Comparison of ENCODE assay signal across 21 mouse cellular contexts in the genomic region with DNA sequence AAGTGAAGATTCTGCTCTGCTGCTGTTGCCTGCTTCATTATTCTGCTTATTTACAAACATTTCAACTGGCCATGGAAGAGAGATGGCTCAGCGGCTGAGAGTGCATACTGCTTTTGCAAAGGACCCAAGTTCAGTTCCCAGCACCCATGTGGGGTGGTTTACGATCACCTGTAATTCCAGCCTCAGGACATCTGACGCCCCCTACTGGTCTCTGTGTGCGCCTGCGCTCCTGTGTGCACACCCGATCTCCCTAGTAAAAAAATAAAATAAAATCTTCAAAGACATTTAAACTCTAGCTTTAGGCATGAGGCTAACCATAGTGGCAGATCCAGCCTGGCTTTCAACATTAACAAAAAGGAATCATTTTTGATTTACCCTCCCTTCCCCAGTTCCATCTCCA. TPM values are rescaled to one million over a fixed set of nuclear protein-coding genes. Genes with fewer than 3 reads are reported as not detected.
A peak's percentile ranks its signal among the peaks of the same experiment; 100 is the strongest.
DNase-seq lines count a peak whose midpoint lies in the region; ATAC-seq and TF ChIP-seq lines count a peak whose summit lies in the region.
"Had no signal": no experiment of that assay in that cellular context is flagged by ENCODE, and none has a peak within 500 bp of the region (broad histone marks: within the 10 kb centered on the region; RNA-seq: fewer than 3 reads in every experiment).

No protein-coding gene starts in this region.

- H3K36me3 ChIP-seq in heart, adult 2 months (ENCODE audit: control insufficient read depth, insufficient read depth, low read length): no peaks in the 10 kb centered on the region
- H3K36me3 ChIP-seq in liver, postnatal 0 days (replicated peaks; ENCODE audit: insufficient read depth, low read length): no peaks in the 10 kb centered on the region
- H3K36me3 ChIP-seq in liver, embryonic 11.5 days (ENCODE audit: control insufficient read depth, insufficient read depth, low read length): no peaks in the 10 kb centered on the region
- H3K36me3 ChIP-seq in E14TG2a.4 (ENCODE audit: insufficient read depth, low read length): peaks cover 98% of the 10 kb centered on the region
- H3K36me3 ChIP-seq: heart, embryonic 15.5 days; hindbrain, embryonic 15.5 days; stomach, embryonic 15.5 days had no signal

- no peak for TF ChIP-seq EP300 in heart, adult 2 months (IDR thresholded peaks at IDR 0.05; ENCODE audit: insufficient read depth, low read depth, low read length)
- TF ChIP-seq EP300 in liver, postnatal 0 days (IDR thresholded peaks at IDR 0.05; ENCODE audit: low read depth): no peak

- no peak for TF ChIP-seq POLR2A in heart, adult 2 months (IDR thresholded peaks at IDR 0.05; ENCODE audit: insufficient read depth, low read depth, low read length)

- no peak for DNase-seq in heart, adult 2 months
- no peak for DNase-seq in heart, postnatal 36 days
- DNase-seq in liver, postnatal 0 days: no peak
- DNase-seq in liver, embryonic 11.5 days (ENCODE audit: low spot score): no peak
- DNase-seq in ZHBTc4 (ENCODE audit: low read depth, low spot score): peak; percentile 69
- DNase-seq in adrenal gland, adult 18-20 months (ENCODE audit: low spot score in 2 of 2): no peak
- DNase-seq: adrenal gland, postnatal 10 days; cerebellum, adult 18-20 months; heart, adult 18-20 months; kidney, adult 2 months; kidney, postnatal 25 days; layer of hippocampus, adult 9-11 months; thymus, postnatal 14 days had no signal

- H3K4me2 ChIP-seq in liver, postnatal 0 days (ENCODE audit: low read depth, low read length): no peak overlapping the region
- no peak overlapping the region for H3K4me2 ChIP-seq in liver, embryonic 11.5 days
- H3K4me2 ChIP-seq: heart, embryonic 15.5 days; hindbrain, embryonic 15.5 days; stomach, embryonic 15.5 days had no signal

- H3K9me3 ChIP-seq in liver, postnatal 0 days (ENCODE audit: low read length): no peaks in the 10 kb centered on the region
- H3K9me3 ChIP-seq in liver, embryonic 11.5 days (ENCODE audit: control insufficient read depth, low read length): no peaks in the 10 kb centered on the region
- no peaks in the 10 kb centered on the region for H3K9me3 ChIP-seq in E14TG2a.4 (ENCODE audit: low read length)
- H3K9me3 ChIP-seq: heart, embryonic 15.5 days; hindbrain, embryonic 15.5 days; stomach, embryonic 15.5 days had no signal

- no peaks in the 10 kb centered on the region for H3K79me2 ChIP-seq in heart, adult 2 months (replicated peaks; ENCODE audit: control insufficient read depth, insufficient read depth, low read length)

- no peak overlapping the region for H3K27ac ChIP-seq in heart, adult 2 months
- H3K27ac ChIP-seq in liver, postnatal 0 days (ENCODE audit: low read depth): no peak overlapping the region
- no peak overlapping the region for H3K27ac ChIP-seq in liver, embryonic 11.5 days (ENCODE audit: low read depth, low read length)
- H3K27ac ChIP-seq: heart, embryonic 15.5 days; hindbrain, embryonic 15.5 days; stomach, embryonic 15.5 days had no signal

- H3K4me1 ChIP-seq in heart, adult 2 months (ENCODE audit: control insufficient read depth, insufficient read depth, low read length): no peaks in the 10 kb centered on the region
- H3K4me1 ChIP-seq in liver, postnatal 0 days (ENCODE audit: insufficient read depth): no peaks in the 10 kb centered on the region
- H3K4me1 ChIP-seq in liver, embryonic 11.5 days (replicated peaks; ENCODE audit: control insufficient read depth, insufficient read depth, low read length): no peaks in the 10 kb centered on the region
- peaks cover 16% of the 10 kb centered on the region for H3K4me1 ChIP-seq in E14TG2a.4 (replicated peaks; ENCODE audit: low read depth, low read length)
- H3K4me1 ChIP-seq: heart, embryonic 15.5 days; hindbrain, embryonic 15.5 days; stomach, embryonic 15.5 days had no signal

- WGBS in heart, adult 2 months: 86% methylated on average over 6 of the region's 6 CpGs
- WGBS in liver, postnatal 0 days (ENCODE audit: insufficient replicate concordance): 81% methylated on average over 6 of the region's 6 CpGs
- WGBS in liver, embryonic 11.5 days: 85% methylated on average over 6 of the region's 6 CpGs

- ATAC-seq in liver, postnatal 0 days: no peak
- no peak for ATAC-seq in liver, embryonic 11.5 days (replicated peaks; ENCODE audit: low FRiP score)
- no peak for ATAC-seq in megakaryocyte-erythroid progenitor cell, adult 5-6 weeks (replicated peaks; ENCODE audit: low FRiP score, low TSS enrichment, poor library complexity, severe bottlenecking)
- ATAC-seq: lung, postnatal 0 days had no signal

- no peak overlapping the region for H3K9ac ChIP-seq in heart, adult 2 months (ENCODE audit: low read depth, low read length)
- H3K9ac ChIP-seq in liver, postnatal 0 days (replicated peaks): no peak overlapping the region
- no peak overlapping the region for H3K9ac ChIP-seq in liver, embryonic 11.5 days (ENCODE audit: low read depth, low read length)
- H3K9ac ChIP-seq: heart, embryonic 15.5 days; hindbrain, embryonic 15.5 days; stomach, embryonic 15.5 days had no signal

- TF ChIP-seq CTCF in heart, adult 2 months (IDR thresholded peaks at IDR 0.05): peak; percentile 20
- peak; percentile 23 for TF ChIP-seq CTCF in liver, postnatal 0 days (IDR thresholded peaks at IDR 0.05; ENCODE audit: low read depth)
- peak; percentile 98 for TF ChIP-seq CTCF in E14TG2a.4 (conservative IDR thresholded peaks at IDR 0.05; ENCODE audit: low read length)

- peaks cover 1% of the 10 kb centered on the region; the same call in 1 of the 2 replicates for H3K27me3 ChIP-seq in heart, adult 2 months (ENCODE audit: control insufficient read depth, insufficient read depth, low read length)
- H3K27me3 ChIP-seq in liver, postnatal 0 days (ENCODE audit: insufficient read depth, low read length): no peaks in the 10 kb centered on the region
- H3K27me3 ChIP-seq in liver, embryonic 11.5 days (replicated peaks; ENCODE audit: control insufficient read depth, insufficient read depth, low read length): no peaks in the 10 kb centered on the region
- H3K27me3 ChIP-seq in E14TG2a.4 (ENCODE audit: insufficient read depth, low read length): no peaks in the 10 kb centered on the region
- H3K27me3 ChIP-seq: heart, embryonic 15.5 days; hindbrain, embryonic 15.5 days; stomach, embryonic 15.5 days had no signal

- no peak overlapping the region for H3K4me3 ChIP-seq in heart, adult 2 months
- H3K4me3 ChIP-seq in liver, postnatal 0 days (ENCODE audit: low read depth, low read length): no peak overlapping the region
- H3K4me3 ChIP-seq in liver, embryonic 11.5 days (ENCODE audit: low read depth, low read length): no peak overlapping the region
- H3K4me3 ChIP-seq in E14TG2a.4 (replicated peaks; ENCODE audit: low read length): no peak overlapping the region
- H3K4me3 ChIP-seq: erythroblast, embryonic 14.5 days; heart, embryonic 15.5 days; hindbrain, embryonic 15.5 days; myocyte; stomach, embryonic 15.5 days had no signal

- intact Hi-C loops in heart, adult 2 months (cut with DNase I): no loop called here
- intact Hi-C loops in heart, postnatal 36 days (cut with DNase I): no loop called here

RNA-seq across cellular contexts. Expression of gene Glo1, which starts 46.4 kb away (rescaled TPM):
- 100 to 1,000 TPM; 146 to 164 TPM for total RNA-seq in heart, adult 2 months (2021)
- 65.7 and 118 TPM in 2 replicates for polyA plus RNA-seq in heart, adult 2 months (2012; rRNA removed)
- 100 to 1,000 TPM; 149 to 154 TPM for total RNA-seq in heart, postnatal 36 days (2021)
- 219 and 220 TPM in 2 replicates for polyA plus RNA-seq in liver, postnatal 0 days (2015; fragmentation: Nextera tagmentation; extraction: Ambion mirVana)
- 310 and 314 TPM in 2 replicates for polyA plus RNA-seq in liver, embryonic 11.5 days (2014; fragmentation: Nextera tagmentation; extraction: Ambion mirVana)
- 162 and 174 TPM in 2 replicates for total RNA-seq in megakaryocyte-erythroid progenitor cell, adult 5-6 weeks (2014; fragmentation: Nextera tagmentation)
- 182 and 194 TPM in 2 replicates for total RNA-seq in megakaryocyte-erythroid progenitor cell, adult 5-6 weeks (2017)
- total RNA-seq in adrenal gland, adult 18-20 months (2021): 100 to 1,000 TPM; 131 to 145 TPM

RNA-seq across cellular contexts. Expression of gene Dnah8, which starts 48.9 kb away (rescaled TPM):
- total RNA-seq in heart, adult 2 months (2021): 1 to 10 TPM in 1 of 2 experiments, under 1 TPM in 1; 0.97 to 1.2 TPM
- polyA plus RNA-seq in heart, adult 2 months (2012; rRNA removed): 0.45 and 1.00 TPM in 2 replicates
- 1 to 10 TPM; 1.2 TPM for total RNA-seq in heart, postnatal 36 days (2021)
- polyA plus RNA-seq in liver, postnatal 0 days (2015; fragmentation: Nextera tagmentation; extraction: Ambion mirVana): 0.63 and 0.64 TPM in 2 replicates
- 4.4 and 4.7 TPM in 2 replicates for polyA plus RNA-seq in liver, embryonic 11.5 days (2014; fragmentation: Nextera tagmentation; extraction: Ambion mirVana)
- 49.4 and 90.6 TPM in 2 replicates for total RNA-seq in megakaryocyte-erythroid progenitor cell, adult 5-6 weeks (2014; fragmentation: Nextera tagmentation)
- 23.5 and 54.2 TPM in 2 replicates for total RNA-seq in megakaryocyte-erythroid progenitor cell, adult 5-6 weeks (2017)
- under 1 TPM; 0.60 to 0.93 TPM for total RNA-seq in adrenal gland, adult 18-20 months (2021)

Comparison
In these comparisons a context has a peak if more than half of its experiments do, and no peak if none do; other contexts are left out.
1. CTCF ChIP-seq: peak in every context shown above with its lines; median percentile 98 in E14TG2a.4; 23 in liver, postnatal 0 days; 20 in heart, adult 2 months.
2. RNA of gene Dnah8, which starts 48.9 kb away (total RNA-seq): 23.5 to 90.6 TPM in megakaryocyte-erythroid progenitor cell, adult 5-6 weeks; 1.2 TPM in heart, postnatal 36 days, 0.97 to 1.2 TPM in heart, adult 2 months and 0.60 to 0.93 TPM in adrenal gland, adult 18-20 months; every median in the first group is over 10 times any median in the second.